Mouse (Mus musculus): ENCODE data around the gene Zfp641.

Zfp641 gene

DNA sequence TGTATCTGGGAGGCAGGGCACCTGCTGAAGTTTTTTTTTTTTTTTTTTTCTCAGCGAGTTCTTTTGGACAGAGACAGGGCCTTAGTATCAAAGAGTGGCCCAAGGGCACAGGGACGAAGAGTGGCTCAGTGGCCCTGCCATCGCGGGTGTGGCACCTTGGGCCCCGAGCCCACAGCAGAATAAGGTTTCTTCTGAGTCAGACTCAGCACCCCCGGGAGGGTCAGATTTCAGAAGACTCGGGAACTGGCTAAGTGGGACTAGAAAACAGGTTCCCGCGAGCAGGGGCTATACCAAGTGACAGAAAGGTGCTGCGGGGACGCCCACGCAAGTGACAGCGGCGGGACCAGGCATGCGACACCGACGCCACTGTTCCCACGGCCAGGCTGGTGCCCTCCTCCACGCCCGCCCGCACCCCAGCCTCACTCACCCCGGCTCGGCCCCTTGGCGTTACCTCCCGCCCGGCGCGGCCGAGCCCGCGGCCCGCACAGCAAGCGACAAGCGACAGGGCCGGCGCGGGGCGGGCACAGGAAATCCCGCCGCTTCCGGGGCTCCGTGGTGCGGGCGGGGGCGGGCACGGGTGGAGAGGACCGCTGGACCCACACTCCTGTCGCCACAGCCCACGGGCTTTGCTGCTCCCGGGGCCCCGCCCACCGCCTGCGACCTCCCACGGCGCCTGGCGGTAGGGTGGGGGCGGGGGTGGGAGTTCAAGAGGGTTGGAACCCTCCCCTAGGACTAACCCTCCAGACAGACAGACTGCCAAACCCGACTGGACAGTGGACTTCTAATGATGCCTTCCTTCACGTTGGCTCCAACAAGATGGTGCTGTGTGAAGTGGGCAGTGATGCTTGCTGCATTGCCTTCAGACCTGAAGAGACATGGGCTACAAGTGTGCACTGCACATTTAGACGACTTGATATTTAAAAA lies at the start of gene Zfp641:
Gene Zfp641 (minus strand): TSS at position 534 of the 924 bp plus-strand sequence.
- DNase-seq = peak; percentile 58 to 68

GRCm38 (mm10) chr15:98340887-98341286 lies 44.9 kb upstream of the Zfp641 start, which contains the start of gene Olfr284:
Gene Olfr284 (minus strand): TSS chr15:98340987.
- no peak for DNase-seq

GRCm38 (mm10) chr15:98317177-98317724 lies 21.3 kb upstream of the Zfp641 start, which contains the start of gene Olfr285:
Gene Olfr285 (minus strand): TSS chr15:98317353.
- no peak for DNase-seq

GRCm38 (mm10) chr15:98315703-98316102 lies 19.7 kb upstream of the Zfp641 start:
- DNase-seq = no peak

DNA sequence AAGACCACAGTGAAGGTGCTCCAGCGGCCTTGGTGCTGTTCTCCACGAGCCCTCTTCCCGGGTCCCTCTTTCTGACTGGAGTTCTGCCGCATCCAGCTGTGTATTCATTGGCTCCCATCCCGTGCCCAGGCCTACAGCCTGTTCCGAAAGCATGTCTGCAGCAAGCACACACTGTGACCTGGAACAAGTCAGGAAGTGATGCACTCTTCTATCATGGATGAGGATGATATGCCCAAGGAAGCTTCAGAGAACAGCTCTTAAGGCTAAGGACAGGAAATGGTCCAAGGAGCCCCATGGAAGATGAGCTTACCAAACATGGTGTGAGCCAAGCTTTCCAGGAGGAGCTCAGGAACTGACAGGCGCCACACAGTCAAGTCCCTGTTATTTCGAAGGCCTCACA lies 2.3 kb downstream of the Zfp641 start:
- no peak for DNase-seq

GRCm38 (mm10) chr15:98288566-98288965 lies 7.4 kb downstream of the Zfp641 start:
- peak; percentile 23 to 33 for DNase-seq

DNA sequence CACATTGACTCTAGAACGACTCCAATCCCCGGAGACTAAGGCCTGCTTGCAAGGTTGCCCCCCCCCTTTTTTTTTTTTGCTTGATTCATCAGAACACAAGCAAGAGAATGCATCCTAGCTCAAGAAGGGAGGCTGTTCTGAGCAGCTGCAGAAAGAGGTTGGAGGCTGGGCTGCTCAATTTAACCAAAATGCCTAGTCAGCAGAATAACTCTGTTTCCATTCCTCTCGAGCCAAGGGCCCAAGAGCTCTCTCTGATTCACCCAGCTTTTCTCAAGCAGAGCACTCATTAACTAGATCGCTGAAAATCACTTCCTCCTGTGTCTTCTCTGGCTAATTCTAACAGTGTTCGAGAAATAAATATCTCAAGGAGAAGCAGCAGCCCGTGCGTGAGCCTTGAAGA lies 9.5 kb downstream of the Zfp641 start:
- DNase-seq = no peak

DNA sequence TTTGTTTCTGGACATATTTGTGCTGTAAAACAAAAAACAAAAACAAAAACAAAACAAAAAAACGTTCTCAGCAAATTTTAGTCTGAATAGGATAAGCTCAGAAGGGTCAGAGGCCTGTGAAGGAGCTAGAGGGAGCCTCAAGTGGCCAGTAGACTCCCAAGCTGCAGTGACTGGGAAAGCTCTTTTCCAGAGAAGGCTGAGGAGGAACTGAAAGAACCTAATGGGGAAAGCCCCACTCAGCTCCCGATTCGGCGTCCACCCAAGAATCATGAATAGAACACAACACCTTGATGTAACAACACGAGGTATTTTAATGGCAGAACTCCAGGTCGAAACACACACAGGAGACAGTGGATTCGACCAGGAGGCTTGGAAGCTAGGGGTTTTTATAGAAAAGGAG lies 38.2 kb downstream of the Zfp641 start:
- no peak for DNase-seq

GRCm38 (mm10) chr15:98257193-98257592 lies 38.8 kb downstream of the Zfp641 start, which contains the start of gene H1fnt:
Gene H1fnt (minus strand): TSS chr15:98257293.
- no peak for DNase-seq

DNA sequence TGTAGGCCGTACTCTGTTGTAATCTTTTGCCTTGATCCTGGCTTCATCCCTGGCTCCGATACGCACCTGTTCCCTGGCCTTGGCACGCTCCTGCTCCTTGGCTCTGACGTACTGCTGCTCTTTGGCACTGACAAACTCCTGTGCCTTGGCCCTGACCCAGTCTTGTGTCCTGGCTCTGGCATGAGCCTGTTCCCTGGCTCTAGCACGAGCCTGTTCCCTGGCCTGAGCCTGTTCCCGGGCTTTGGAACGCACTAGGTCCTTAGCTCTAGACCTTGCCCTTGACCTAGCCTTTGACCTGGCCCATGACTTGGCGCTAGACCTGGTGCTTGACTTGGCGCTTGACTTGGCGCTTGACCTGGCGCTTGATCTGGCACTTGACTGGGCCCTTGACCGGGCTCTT lies 39.7 kb downstream of the Zfp641 start:
- peak; percentile 51 to 55 for DNase-seq
